Mouse (Mus musculus) CH12.LX (cell line): ENCODE data around the gene Ercc8. TPM values are rescaled to one million over a fixed set of nuclear protein-coding genes. Genes with fewer than 3 reads are reported as not detected.

Experiments used
- DNase-seq: peaks from one replicate; pipeline ENCODE4 v3.0.0-alpha.2; 2013; ENCODE audit errors: extremely low read depth
- H3K27ac ChIP-seq: 2 replicates; pipeline ENCODE4 v1.5.1; 2012; ENCODE audit warnings: low read depth, mild to moderate bottlenecking, control low read depth, moderate library complexity; ENCODE audit not compliant: insufficient read depth
- H3K27me3 ChIP-seq: replicated peaks from 2 replicates; pipeline ENCODE3; 2012; ENCODE audit warnings: inconsistent platforms
- H3K36me3 ChIP-seq, 2 experiments: replicated peaks in 1 of 2; 2 replicates each; pipeline versions ENCODE3 to v1.6.1; 2012; ENCODE audit warnings: inconsistent platforms in 1 of 2, low read length in 1 of 2, mild to moderate bottlenecking in 1 of 2, mixed read lengths in 1 of 2, moderate library complexity in 1 of 2; ENCODE audit not compliant: control insufficient read depth in 1 of 2, insufficient read depth in 1 of 2
- H3K4me1 ChIP-seq, 2 experiments: 2 replicates each; pipeline ENCODE4 v1.6.1; 2012; ENCODE audit warnings: inconsistent platforms in 1 of 2, moderate library complexity in 1 of 2; ENCODE audit not compliant: insufficient read depth in 2 of 2, control insufficient read depth in 1 of 2
- H3K4me2 ChIP-seq: 2 replicates; pipeline ENCODE4 v1.6.1; 2012; ENCODE audit warnings: low read depth, mild to moderate bottlenecking, control low read depth; ENCODE audit not compliant: poor library complexity, insufficient read depth, severe bottlenecking
- H3K4me3 ChIP-seq, 3 experiments: fragments of 150-350 bp in 1 of 3; sonication (generic) in 1 of 3; replicated peaks in 1 of 3; 2 replicates each; pipeline versions ENCODE3 to v1.5.1; 2011 to 2012; ENCODE audit warnings: low read depth in 2 of 3, low read length in 2 of 3, mild to moderate bottlenecking in 2 of 3, moderate library complexity in 2 of 3, control low read depth in 1 of 3, improper control_type of control experiment in 1 of 3, inconsistent platforms in 1 of 3, mixed read lengths in 1 of 3; ENCODE audit not compliant: poor library complexity in 1 of 3
- H3K79me2 ChIP-seq: replicated peaks from 2 replicates; pipeline ENCODE4 v1.6.1; 2012; ENCODE audit warnings: mild to moderate bottlenecking, moderate library complexity; ENCODE audit not compliant: control insufficient read depth, poor library complexity, insufficient read depth, severe bottlenecking; ENCODE audit errors: extremely low read depth
- H3K9ac ChIP-seq: 2 replicates; pipeline ENCODE4 v1.6.1; 2012; ENCODE audit warnings: low read depth, mild to moderate bottlenecking, control low read depth, moderate library complexity; ENCODE audit not compliant: insufficient read depth
- H3K9me3 ChIP-seq: replicated peaks from 2 replicates; pipeline ENCODE3; 2012; ENCODE audit warnings: low read length, inconsistent platforms, mixed read lengths
- CHD1 ChIP-seq: IDR thresholded peaks from 2 replicates; pipeline ENCODE4 v1.6.1; 2012; ENCODE audit warnings: low read depth, low read length, improper control_type of control experiment, inconsistent platforms
- CTCF ChIP-seq, 2 experiments: IDR thresholded peaks in 1 of 2; conservative IDR thresholded peaks in 1 of 2; 2 replicates each; pipeline ENCODE4 v1.5.1; 2011 to 2012; ENCODE audit warnings: low read depth in 2 of 2, low read length in 2 of 2, improper control_type of control experiment in 1 of 2, inconsistent platforms in 1 of 2, mild to moderate bottlenecking in 1 of 2, moderate library complexity in 1 of 2
- E2F4 ChIP-seq: IDR thresholded peaks from 2 replicates; pipeline ENCODE4 v1.6.1; 2011; ENCODE audit warnings: low read depth, low read length, improper control_type of control experiment; ENCODE audit not compliant: insufficient replicate concordance
- GABPA ChIP-seq: IDR thresholded peaks from 2 replicates; pipeline ENCODE4 v1.6.1; 2012; ENCODE audit warnings: low read depth, low read length, improper control_type of control experiment, inconsistent platforms; ENCODE audit not compliant: insufficient replicate concordance
- HCFC1 ChIP-seq: IDR thresholded peaks from 2 replicates; pipeline ENCODE4 v1.6.1; 2012; ENCODE audit warnings: low read depth, mild to moderate bottlenecking, inconsistent platforms, low read length, improper control_type of control experiment
- IRF4 ChIP-seq: IDR thresholded peaks from 2 replicates; pipeline ENCODE4 v1.6.1; 2014; ENCODE audit warnings: low read depth, mild to moderate bottlenecking, inconsistent platforms, low read length, improper control_type of control experiment
- JUN ChIP-seq: IDR thresholded peaks from 2 replicates; pipeline ENCODE4 v1.6.1; 2011; ENCODE audit warnings: low read depth, mild to moderate bottlenecking, low read length, improper control_type of control experiment, moderate library complexity; ENCODE audit not compliant: insufficient read depth
- JUND ChIP-seq: conservative IDR thresholded peaks from 2 replicates; pipeline ENCODE4 v1.6.1; 2011; ENCODE audit warnings: low read depth, low read length, improper control_type of control experiment
- MAZ ChIP-seq: IDR thresholded peaks from 2 replicates; pipeline ENCODE4 v1.6.1; 2012; ENCODE audit warnings: low read depth, mild to moderate bottlenecking, inconsistent platforms, low read length, improper control_type of control experiment, moderate library complexity
- NELFE ChIP-seq: IDR thresholded peaks from 2 replicates; pipeline ENCODE4 v1.6.1; 2011; ENCODE audit warnings: low read depth, low read length, improper control_type of control experiment
- TCF12 ChIP-seq: IDR thresholded peaks from 2 replicates; pipeline ENCODE4 v1.6.1; 2014; ENCODE audit warnings: low read depth, mild to moderate bottlenecking, inconsistent platforms, low read length, improper control_type of control experiment
- UBTF ChIP-seq: IDR thresholded peaks from 2 replicates; pipeline ENCODE4 v1.6.1; 2012; ENCODE audit warnings: low read depth, mild to moderate bottlenecking, inconsistent platforms, low read length, improper control_type of control experiment, moderate library complexity
- ZKSCAN1 ChIP-seq: IDR thresholded peaks from 2 replicates; pipeline ENCODE4 v1.6.1; 2012; ENCODE audit warnings: low read depth, inconsistent platforms, low read length, improper control_type of control experiment, borderline replicate concordance
- ZNF384 ChIP-seq: IDR thresholded peaks from 2 replicates; pipeline ENCODE4 v1.6.1; 2012; ENCODE audit warnings: low read depth, low read length, improper control_type of control experiment, inconsistent platforms
- dilution Hi-C: fragments of 300-500 bp; cut with MboI; formaldehyde crosslinking; loops from 2 replicates; pipeline ENCODE4 v1.14.3; 2020; ENCODE audit warnings: low sequenced_read_pairs; ENCODE audit not compliant: extremely low pct_unique_long_range_greater_than_20kb, extremely low pct_ligation_motif_present
- in situ Hi-C: fragments of 300-500 bp; cut with MboI; formaldehyde crosslinking; loops from 3 replicates; pipeline ENCODE4 v1.14.3; 2019; ENCODE audit warnings: low sequenced_read_pairs, low pct_ligation_motif_present, low pct_unique_long_range_greater_than_20kb, mixed read lengths
- polyA plus RNA-seq: library from polyadenylated mRNA; unstranded; fragments of >175 nt; gene quantifications from 2 replicates; pipeline ENCODE4 v1.2.1, GENCODE M21; 2012; ENCODE audit warnings: low read depth; ENCODE audit not compliant: insufficient read length
- total RNA-seq, 2 experiments: library from RNA; depleted of rRNA; stranded (reverse); fragments of 300-350 nt in 1 of 2; fragments of >200 nt in 1 of 2; gene quantifications; 2 replicates each; pipeline ENCODE4 v1.2.3; 2012 to 2014

Ercc8 gene
- total and polyA plus RNA-seq, 3 experiments = 20.0 to 29.4 (median 20.7) TPM

- Histone ChIP-seq H3K79me2 (no peaks in the 10 kb centered on the region), H3K27me3 (no peaks in the 10 kb centered on the region), H3K9me3 (no peaks in the 10 kb centered on the region), H3K4me2 (no peak overlapping the region), H3K4me3 (no peak overlapping the region), H3K4me1 (peaks cover 0 to under 1% of the 10 kb centered on the region in 2 experiments; a peak in 1 of 4 replicates), H3K9ac (no peak overlapping the region), H3K36me3 (peaks cover 54 to 80% of the 10 kb centered on the region in 2 experiments), H3K27ac (no peak overlapping the region)
- TF ChIP-seq GABPA (no peak), NELFE (no peak)
- dilution Hi-C loops = no loop called here
- in situ Hi-C loops = loop anchor here (25.0 kb wide), 1 partner anchor 1028 kb away; no protein-coding TSS in a partner anchor
- DNase-seq = no peak
Measured at GRCm38 (mm10) chr13:108184743-108185255, 26.3 kb downstream of the Ercc8 start.

GRCm38 (mm10) chr13:108185530-108185929 lies 27.0 kb downstream of the Ercc8 start:
- H3K79me2 ChIP-seq = no peaks in the 10 kb centered on the region
- no peak overlapping the region for H3K4me2 ChIP-seq
- no peak overlapping the region for H3K4me3 ChIP-seq
- peaks cover 54 to 78% of the 10 kb centered on the region in 2 experiments for H3K36me3 ChIP-seq
- H3K9ac ChIP-seq = no peak overlapping the region
- H3K27me3 ChIP-seq = no peaks in the 10 kb centered on the region
- no peaks in the 10 kb centered on the region for H3K9me3 ChIP-seq
- no peak for DNase-seq
- H3K27ac ChIP-seq = no peak overlapping the region
- peaks cover under 1 to 5% of the 10 kb centered on the region in 2 experiments; a peak in 3 of 4 replicates for H3K4me1 ChIP-seq
- in situ Hi-C loops = loop anchor here (25.0 kb wide), 1 partner anchor 1027 kb away; no protein-coding TSS in a partner anchor
- TF ChIP-seq MAZ = no peak
- TF ChIP-seq CHD1 = no peak
- no peak for TF ChIP-seq CTCF (conservative IDR thresholded peaks at IDR 0.05 in 1 of 2, IDR thresholded peaks at IDR 0.05 in 1 of 2; ENCODE audit: low read depth in 2 of 2, low read length in 2 of 2)
- no peak for TF ChIP-seq GABPA
- TF ChIP-seq ZNF384 = no peak
- TF ChIP-seq E2F4 = no peak
- TF ChIP-seq UBTF = no peak
- TF ChIP-seq IRF4 = no peak
- no peak for TF ChIP-seq HCFC1
- TF ChIP-seq ZKSCAN1 = no peak
- TF ChIP-seq JUN = no peak
- TF ChIP-seq TCF12 = no peak
- TF ChIP-seq JUND = no peak
- dilution Hi-C loops = no loop called here
